Mouse (Mus musculus): Measurements from ENCODE around the gene Col25a1.

The Col25a1 gene

DNA sequence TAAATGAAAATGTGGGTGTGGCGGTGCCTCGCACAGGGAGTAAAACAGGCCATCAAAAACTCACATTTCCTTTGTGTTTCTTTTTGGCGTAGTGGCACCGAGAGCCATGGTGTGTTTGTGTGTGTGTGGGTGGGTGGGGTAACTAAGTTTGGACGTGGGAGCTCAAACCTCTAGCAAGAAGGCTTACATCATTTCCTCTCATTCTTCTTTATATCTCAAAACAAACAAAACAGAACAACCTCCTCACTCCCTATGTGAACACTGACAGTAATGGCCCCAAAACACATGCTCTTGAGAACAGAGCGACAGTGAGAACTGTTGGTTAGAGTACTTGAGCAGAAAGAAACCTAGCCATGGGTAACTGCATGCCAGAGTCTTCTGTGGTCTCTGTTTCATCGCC is 121.1 kb downstream of the Col25a1 start:
- no peak for DNase-seq (ENCODE audit: low spot score)

DNA sequence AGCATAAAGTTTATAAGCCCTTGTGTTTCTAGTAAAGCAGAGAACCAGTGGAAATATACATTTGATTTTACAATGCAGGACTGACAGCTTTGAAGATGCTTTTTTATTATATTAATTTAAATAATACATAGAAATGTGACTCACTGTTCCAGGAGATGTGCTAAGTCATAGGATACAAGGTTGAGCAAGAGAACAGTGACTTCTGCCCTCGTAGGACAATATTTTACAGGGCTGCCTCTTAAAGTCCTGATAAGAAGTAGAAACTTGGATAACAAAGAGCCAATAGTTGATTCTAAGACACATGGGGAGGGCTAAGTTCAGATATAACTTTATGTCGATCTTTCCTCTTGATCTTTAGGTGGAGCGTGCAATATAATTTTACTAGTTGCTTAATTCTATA is 124.8 kb downstream of the Col25a1 start:
- DNase-seq (ENCODE audit: low spot score) = no peak

DNA sequence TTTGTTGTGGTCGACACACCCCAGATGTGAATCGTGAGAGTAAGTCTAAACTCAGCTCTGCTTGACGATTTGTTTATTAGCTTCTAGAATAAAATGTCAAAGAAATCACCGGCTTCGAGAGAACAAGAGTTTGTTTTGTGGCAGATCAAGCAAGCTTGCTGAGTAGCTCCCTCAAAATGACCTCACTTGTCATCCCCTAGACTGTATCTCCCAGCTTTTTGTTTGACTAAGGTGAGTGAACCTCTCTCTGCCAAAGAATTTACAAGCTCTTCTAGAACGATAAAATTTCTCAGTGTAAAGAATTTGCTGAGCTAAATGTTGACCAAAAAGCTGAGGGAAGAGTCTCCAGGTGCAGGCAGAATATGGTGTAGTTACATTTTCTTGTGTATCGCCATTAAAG is 125.3 kb downstream of the Col25a1 start:
- DNase-seq (ENCODE audit: low spot score) = no peak

DNA sequence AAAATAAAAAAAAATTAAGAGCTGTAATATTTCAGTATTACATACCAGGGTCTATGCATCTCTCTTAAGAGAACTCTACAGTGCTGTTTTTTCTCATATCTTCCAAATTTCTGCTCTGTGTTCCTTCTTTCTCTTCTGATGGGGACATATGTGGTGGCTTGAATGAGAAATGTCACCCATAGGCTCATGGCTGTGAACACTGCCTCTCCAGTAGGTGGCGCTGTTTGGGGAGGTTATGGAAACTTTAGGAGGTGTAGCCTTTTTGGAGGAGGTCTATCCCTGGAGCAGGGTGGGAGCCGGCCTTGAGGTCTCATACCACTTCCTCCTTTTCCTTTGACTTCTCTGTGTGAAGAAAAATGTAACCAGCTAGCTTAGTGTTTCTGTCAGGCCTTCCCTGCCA is 128.4 kb downstream of the Col25a1 start:
- no peak for DNase-seq (ENCODE audit: low spot score)

DNA sequence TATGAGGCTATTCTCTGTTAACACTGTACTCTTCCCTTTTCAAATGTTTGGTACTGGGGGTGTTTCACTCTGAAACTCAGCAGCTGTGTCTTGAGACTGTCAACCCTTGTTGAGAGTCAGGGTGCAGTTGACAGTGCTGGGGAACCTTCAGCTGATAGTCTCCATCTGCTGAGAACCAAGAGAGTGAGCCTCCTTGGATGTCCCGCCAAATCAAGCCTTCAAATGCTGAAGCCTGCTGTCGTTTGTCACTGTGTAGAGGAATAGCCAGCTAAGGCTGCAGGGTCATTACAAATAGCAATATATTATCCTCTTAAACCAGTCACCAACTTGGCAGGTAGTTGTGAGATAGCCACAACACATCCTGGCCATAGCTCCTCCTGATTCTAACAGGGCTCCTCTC is 129.0 kb downstream of the Col25a1 start:
- DNase-seq (ENCODE audit: low spot score) = no peak

DNA sequence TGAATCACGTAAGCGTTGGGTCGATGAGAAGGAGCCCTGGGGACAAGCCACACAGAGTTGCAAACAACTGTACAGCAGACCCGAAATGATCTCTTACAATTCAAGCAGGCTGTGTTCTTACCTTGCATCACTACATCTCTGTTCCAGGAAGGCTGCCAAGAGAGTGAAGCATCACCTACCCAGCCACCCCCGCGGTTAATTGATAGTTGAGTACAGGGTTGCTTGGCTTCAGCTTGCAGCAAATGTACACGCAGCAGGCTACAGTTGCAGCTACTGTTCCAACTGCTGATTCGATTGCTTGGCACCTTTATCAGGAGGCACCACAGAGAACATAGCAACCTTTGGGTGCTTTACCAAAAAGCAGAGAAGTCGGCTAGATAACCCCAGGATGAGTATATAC is 133.8 kb downstream of the Col25a1 start:
- no peak for DNase-seq (ENCODE audit: low spot score)

DNA sequence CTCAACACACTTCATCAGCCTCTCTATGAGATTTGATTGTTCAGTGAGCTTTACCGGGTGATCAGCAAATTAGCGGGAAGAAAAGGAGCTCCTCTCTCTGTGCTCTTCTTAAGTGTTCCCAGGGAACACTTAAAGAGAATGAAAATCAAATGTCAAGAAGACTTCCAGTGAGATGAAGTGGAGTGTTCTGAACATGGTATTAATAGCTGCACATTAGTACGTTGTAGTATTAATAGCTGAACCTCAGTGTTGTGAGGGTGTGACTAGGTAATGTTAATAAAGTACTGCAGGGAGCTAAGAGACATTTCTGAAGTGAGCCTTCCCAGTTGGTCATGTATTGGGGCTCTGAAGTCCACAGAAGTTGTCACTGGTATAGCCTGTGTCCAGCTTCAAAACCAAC is 139.2 kb downstream of the Col25a1 start:
- no peak for DNase-seq (ENCODE audit: low spot score)

DNA sequence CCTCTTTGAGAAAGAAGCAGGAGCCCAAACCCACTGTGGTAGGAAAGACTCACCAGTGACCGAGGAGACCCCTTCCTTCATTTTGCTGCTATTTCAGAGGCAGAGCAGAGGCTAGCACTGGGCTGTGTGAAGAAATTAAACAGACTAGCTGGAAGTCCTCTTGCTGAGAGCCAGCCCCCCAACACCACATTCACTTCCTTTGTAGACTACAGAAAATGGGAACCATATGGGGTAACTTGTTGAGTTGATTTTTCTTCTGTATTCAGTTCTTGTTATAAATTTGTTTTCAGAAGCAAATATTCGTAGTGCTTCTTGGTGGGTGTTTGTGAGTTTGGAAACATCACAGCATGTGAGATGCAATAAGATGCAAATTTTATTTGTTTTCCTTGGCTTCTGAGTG is 142.6 kb downstream of the Col25a1 start:
- no peak for DNase-seq (ENCODE audit: low spot score)

DNA sequence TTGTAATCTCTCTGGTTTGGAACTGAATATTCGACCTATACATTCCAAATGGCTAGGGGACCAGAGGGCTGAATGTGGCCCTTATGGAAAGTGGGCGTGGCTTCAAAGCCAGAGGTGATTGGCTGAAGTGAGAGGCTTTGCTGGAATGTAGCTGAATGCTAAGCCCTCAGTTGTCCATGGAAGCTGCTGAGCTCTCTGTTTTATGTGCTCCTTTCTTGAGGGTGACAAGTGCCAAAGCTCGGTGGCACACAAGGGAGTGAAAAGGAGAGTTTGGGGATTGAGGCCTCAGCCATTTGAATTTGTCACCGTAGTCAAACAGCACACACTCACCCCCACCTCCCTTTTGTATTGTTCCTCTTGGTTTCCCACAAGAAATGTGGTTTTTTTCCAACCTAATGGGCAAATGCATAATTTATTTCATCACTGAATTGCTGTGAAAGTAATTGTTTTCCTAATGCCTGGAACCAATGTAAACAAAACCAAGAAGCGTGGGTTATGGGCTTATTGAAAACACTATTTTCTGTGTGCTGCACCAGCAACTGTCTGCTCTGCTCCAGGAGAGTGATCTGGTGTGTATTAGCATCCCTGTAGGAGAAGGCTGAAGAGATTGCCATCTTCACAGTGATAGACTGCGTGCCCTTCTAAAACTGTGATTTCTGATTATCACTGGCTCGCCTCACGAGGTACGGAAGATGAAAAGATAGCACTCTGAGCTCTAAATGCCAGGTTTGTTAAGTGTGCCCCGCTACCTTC is 147.2 kb downstream of the Col25a1 start:
- no peak for DNase-seq (ENCODE audit: low spot score)

DNA sequence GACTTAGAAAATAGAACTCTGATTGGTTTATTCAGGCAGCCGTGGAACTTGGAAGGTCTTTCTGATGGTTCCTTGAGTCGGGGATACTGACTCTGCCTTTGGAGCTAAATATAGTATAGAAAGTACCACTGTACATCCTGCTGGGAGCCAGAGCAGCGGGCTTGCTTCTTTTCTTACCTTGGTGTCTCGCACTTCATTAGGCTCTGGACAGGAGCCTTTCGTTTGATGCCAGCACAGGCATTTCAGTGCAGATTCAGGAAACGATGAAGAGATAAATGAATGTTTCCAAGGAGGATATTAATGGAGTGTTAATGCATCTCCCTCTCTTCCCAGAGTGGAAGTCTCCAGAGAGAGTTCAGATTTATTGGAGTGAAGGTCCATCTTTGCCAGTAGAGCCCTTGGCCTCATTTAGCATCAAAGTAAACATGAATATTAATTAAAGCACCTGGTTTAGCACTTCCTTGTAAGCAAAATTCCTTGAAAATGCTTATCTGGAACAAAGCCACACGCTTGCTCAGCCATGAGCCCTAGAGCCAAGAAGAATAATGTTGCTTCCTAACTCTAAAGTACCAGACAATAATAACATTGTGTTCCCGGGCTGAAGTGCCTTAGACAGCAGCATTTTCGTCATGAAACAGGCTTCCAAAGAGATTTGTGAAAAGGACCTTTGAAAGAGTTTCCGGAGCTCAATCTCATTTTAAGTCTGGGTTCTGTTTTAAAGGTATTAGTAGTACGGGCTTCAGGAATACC is 151.9 kb downstream of the Col25a1 start:
- DNase-seq (ENCODE audit: low spot score) = no peak

DNA sequence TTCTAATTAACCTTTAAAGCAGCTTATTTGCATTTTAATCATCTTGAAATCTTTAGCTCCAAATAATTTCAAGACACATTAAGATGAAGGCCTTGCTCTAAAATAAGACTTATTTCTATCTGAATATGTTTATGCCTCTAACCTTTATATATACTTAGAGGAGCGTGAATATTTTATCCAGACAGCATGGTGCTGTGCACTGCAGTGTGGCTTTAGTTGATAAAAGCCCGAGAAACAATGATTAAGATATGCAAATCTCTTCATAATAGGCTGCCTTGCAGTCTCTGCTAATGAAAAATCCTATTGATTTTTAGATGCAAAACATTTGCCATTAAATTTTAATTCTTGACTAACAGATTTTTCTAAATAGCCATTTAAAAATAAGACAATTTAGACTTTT is 156.8 kb downstream of the Col25a1 start:
- no peak for DNase-seq (ENCODE audit: low spot score)

DNA sequence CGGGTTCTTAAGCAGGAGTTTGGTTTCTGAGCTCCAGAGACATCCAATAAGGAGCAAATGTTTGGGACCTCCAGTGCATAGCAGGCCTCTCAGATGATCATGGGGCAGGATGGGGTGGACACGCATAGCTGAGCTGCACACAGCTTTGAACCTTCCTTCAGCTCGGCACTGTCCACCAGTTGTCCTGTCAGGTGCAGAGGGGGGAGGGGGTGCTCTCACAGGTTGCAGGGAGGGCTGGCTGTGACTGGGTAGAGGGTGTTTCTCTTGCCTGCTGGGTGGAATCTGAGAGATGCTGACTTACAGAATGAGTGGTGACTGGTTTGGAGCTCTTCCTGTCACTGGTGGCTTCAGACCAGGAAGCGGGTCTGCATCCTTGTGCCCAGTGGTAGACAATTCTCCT is 157.5 kb downstream of the Col25a1 start:
- no peak for DNase-seq (ENCODE audit: low spot score)

DNA sequence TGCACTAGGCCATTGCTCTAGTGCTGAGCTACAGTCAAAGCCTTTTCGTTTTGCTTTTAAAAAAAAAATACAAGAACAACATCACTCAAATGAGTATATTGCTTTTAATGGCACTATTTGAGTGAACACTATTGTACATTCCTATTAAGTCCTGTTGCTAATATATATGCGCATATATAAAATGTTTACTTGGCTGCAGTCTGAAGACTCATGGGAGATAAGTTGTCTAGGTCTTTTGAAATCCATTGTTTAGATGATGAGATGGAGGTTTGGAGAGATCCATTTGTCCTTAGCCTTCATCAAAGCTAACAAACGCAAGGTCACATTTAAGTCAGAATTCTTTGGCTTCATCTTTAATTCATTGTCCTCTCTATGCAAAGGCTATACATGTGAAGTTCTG is 157.9 kb downstream of the Col25a1 start:
- DNase-seq (ENCODE audit: low spot score) = no peak

DNA sequence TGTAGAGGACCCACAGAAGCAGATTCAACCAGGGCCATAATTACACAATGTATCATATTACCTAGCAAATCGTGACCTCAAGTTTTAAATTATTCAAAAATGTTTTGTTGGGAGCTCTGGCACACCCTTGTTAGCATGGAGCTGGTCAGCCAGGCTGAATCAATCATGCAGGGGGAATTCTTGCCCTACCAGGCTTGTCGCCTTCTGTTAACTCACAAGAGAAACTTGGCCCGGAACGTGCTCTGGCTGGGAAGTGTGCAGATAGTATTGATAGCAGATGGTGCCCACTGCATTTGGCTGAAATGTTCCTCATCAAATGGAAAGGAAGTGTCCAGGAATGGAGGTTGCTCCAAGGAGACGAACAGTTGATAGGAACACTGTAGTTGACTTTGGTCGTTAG is 158.9 kb downstream of the Col25a1 start:
- no peak for DNase-seq (ENCODE audit: low spot score)

DNA sequence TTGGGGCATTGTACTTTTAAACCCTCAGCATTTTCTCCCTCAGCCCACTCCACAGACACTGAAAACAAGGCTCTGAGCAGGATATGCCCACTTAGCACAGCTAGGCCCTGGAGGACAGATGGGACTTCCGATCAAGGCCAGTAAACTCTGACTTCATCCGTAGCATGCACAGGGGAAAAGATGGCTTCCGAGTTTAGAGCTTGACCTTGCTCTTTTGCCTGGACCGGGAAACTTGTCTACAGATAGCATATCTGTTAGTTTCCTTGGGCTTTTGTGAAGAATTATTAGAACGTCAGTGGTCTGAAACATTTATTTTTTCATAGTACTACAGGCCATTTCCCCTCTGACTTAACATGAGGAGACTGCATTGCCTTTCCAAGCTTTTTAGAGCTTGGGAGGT is 159.4 kb downstream of the Col25a1 start:
- DNase-seq (ENCODE audit: low spot score) = no peak

DNA sequence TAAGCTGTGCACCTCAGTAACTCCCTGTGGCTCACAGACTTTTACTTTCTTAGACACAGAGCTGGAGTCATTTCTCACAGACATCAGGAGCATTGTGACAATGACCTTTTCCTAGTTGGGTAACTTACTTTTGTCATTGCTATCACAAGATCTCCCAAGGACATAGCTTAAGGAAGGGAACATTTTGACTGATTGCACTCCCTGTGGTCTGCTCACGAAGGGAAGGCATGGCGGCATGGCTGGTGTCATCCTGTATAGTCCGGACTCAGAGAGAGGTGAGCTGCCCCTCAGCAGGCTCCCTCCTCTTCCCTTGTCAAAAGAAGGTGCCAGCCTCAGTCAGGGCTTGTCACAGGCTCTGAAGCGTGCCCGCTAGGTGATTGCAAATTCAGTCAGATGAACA is 160.6 kb downstream of the Col25a1 start:
- no peak for DNase-seq (ENCODE audit: low spot score)

DNA sequence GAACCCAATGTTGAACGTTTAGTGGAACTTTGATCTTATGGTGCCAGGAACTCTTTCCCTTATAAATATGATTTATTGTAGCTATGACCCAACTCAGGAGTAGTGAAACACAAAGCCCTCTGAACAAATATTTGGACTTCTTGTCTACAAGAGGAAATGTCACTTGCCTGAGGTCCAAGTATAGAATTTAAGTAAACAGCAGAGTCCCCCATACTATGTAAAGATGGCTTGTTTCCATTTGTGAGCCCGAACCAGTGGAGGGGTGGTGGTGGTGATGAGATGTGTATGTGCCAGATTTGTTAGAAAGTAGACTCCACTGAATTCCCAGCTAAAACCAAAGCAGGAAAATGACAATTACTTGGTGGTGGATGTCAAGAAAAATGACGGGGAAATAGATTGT is 169.2 kb downstream of the Col25a1 start:
- DNase-seq (ENCODE audit: low spot score) = no peak

DNA sequence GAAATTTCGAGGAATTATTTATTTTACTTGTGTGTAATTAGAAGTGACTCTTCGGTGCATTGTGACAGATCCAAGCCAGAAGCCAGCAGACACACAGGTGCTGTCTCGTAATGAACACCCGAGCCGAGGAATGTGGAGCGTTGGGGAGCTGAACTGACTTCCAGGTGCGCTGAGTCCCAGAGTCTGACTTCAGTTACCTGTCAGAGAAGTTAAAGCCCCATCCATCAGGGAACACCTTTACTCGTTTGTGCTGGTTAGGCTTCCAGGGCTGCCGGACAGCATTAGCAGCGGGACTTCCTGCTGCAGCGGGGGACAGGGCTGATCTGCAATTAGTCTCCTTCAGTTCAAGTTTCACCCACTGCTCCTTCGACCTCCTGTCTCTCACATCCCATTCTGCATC is 172.3 kb downstream of the Col25a1 start:
- peak; percentile 38 for DNase-seq (ENCODE audit: low spot score)

DNA sequence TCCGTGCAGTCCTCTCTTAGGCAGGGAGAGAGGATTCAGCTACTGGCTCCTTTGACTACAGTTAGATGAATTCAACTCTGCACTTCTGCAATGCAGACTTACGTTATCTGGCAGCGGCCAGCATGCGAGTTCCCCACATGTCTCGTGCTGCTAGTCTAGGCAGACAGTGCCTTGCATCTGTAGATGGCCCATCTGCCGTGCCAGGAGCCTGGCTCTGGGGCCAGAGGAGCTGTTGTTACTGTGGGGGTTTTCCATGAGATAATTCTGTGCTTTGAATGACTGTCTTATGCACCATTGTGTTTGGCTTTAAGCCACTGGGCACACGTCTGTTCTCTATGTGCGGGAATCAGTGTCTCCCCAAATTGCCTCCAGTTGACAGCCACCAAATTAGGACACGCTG is 173.5 kb downstream of the Col25a1 start:
- no peak for DNase-seq (ENCODE audit: low spot score)

DNA sequence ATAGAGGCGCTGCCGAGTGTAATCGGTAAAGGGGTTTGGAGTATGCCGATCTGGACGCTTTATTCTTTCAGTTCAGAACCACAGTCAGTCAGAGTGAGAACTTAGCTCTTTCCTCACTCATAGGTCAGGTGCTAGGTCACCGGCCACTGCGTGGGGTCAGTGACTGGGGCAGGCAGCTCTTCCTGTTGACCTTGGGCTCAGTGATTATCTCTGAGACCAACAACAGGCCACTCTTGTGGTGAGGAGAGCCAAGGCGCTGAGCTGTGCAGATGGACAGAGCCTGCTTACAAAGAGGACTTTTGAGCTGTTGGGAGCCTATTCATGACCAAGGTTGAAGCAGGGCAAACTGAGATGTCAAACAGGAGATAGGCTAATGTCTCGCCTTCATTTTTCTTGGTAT is 174.4 kb downstream of the Col25a1 start:
- peak; percentile 69 for DNase-seq (ENCODE audit: low spot score)

DNA sequence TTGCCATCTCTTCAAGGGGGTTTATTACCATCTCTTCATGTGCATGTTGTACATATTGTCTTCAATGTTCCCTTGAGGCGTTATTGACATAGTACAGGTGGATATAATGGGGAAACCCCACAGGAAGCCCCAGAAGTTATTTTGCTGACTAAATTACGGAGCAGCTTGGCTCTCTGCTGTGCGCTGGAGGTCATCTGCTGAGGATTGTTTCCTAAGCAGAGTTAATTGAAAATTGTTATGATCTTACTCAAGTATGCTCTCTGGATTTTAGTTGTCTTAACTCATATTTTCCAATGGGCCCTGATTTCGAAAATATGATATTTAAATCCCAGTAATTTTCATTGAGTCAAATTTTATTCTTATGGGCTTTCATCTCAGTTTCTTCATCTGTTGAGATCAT is 178.0 kb downstream of the Col25a1 start:
- no peak for DNase-seq (ENCODE audit: low spot score)

DNA sequence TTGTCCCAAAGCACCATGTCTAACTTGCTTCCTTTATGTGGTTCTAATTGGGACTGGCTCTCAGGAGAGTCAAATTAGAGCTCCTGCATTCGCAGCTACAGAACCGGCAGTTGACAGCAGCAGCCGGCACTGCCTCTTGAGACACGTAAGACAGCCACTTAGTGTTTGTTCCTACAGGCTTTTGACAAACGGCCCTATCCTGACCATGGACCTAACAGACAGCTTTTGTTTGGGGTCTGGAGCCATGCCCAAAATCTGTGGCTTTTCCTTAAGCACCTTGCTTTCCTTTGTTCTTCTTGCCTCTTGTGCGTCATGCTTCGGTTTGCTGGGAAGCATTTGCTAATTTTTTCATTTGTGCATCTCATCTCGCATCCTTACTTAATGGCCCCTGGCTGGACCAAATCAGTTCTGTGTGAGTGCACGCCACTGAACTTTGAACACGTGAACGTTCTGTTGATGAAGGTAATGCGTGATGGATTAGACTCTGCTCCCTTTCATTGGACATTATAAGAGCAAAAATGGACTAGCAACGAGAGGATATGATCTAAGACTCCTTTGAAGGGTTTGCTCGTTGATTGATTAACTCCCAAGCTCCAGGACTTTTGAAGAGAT is 179.5 kb downstream of the Col25a1 start:
- DNase-seq (ENCODE audit: low spot score) = peak; percentile 35

DNA sequence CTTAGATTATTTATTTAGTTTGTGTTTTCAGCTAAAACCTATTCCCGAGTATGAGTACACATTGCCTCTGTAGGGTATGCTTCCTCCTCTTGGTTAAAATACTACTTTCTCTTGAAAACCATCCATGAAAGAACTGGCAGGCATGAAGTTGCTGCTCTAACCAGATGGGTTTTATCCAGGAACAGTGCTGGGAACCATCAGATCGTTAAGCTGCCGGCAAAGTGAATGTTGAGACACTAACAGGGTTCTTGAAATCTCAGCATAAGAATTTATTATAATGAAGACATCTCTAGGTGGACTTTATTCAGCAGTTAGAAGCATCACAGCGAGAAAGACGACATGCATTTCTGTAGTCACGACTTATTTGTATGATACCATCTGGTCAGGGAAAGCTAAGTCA is 181.9 kb downstream of the Col25a1 start:
- no peak for DNase-seq (ENCODE audit: low spot score)

Data from embryo, embryonic 10 days (tissue).